Mouse (Mus musculus) left cerebral cortex, postnatal 36 days (tissue): ENCODE results near the gene Tsfm. TPM values are rescaled to one million over a fixed set of nuclear protein-coding genes. Genes with fewer than 3 reads are reported as not detected.
"Not testable (repeated sequence)": the region's sequence is repeated elsewhere in the genome, so short reads cannot be mapped to it uniquely, and the experiment has no call there.

Experiments
- DNase-seq, 2 experiments: peaks; one replicate each; pipeline ENCODE4 v3.0.0; 2021 to 2022; ENCODE audit warnings: low spot score in 2 of 2, mixed read lengths in 1 of 2
- intact Hi-C: fragments of 180-260 bp; cut with DNase I; formaldehyde crosslinking; loops from one replicate; pipeline ENCODE4 v1.15.1; 2025
- total RNA-seq, 2 experiments: library from RNA; stranded (reverse); gene quantifications; 2 replicates each; pipeline ENCODE4 v1.2.3; 2021

The Tsfm gene
- total RNA-seq = 10 to 100 TPM; 21.7 to 28.8 TPM

DNA sequence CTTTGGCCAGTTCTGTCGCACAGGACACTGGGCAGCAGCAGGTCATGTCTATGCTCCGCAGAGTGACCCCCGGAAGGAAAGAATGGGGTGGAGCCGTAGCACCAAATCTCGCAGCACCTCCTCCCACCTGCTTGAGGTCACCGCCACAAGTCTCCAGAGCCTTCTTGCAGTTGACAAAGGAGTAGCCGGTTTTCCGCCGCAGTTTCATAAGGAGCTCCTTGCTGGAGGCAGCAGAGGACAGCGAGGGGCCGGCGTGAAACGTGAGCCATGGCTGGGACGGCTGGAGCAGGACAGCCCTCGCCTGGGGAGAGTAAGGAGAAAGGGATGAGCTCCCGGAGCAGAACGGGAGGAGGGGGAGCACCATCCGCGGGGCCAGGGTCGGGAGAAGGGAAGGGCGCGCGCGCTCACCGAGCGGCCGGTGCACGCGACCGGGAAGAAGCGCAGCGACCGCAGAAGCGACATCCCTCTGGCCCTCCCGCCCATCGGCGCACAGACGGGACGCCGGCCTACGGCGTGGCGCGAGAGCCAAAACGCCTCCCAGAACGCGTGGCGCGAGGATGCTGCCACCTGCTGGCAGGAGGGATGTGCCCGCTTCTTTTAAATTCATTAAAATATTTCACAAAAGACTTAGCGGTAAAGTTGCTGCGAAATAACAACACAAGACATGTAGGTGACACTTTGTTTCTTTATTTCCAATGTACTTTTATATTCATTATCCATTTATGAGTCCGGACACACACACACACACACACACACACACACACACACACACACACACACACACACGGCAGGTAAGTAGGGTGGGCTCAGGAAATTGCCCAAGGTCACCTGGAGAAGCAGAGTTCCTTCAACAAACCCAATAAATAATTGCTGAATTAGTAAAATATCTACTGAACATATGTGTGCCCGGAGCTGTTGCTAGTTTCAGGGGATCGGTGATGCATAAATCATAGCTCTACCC, at the start of gene Tsfm:
Tsfm (minus strand) TSS at position 505 of the 961 bp plus-strand sequence.
- peak; percentile 89 to 92 for DNase-seq
- intact Hi-C loops = loop anchor here (1.0 to 5.0 kb wide), 3 partner anchors 33 to 111 kb away; no protein-coding TSS in a partner anchor

DNA sequence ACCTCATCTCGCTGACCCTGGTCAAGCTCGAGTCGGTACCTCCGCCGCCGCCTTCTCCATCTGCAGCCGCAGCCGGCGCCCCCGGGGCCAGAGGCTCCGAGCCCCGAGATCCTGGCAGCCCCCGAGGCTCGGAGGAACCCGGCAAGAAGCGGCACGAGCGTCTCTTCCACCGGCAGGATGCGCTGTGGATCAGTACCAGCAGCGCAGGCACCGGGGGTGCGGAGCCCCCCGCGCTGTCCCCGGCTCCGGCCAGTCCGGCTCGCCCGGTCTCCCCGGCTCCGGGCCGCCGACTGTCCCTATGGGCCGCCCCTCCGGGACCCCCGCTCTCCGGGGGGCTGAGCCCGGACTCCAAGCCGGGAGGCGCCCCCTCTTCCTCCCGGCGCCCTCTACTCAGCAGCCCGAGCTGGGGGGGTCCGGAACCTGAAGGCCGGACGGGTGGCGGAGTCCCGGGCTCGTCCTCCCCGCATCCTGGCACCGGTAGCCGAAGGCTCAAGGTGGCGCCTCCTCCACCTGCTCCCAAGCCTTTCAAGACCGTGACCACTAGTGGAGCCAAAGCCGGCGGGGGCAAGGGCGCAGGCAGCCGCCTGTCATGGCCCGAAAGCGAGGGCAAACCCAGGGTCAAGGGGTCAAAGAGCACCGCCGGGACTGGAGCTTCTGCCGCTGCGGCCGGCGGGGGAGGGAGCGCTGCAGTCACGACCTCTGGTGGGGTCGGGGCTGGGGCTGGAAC, 49.2 kb upstream of the Tsfm start:
- DNase-seq = peak in 1 of 2 experiments; percentile 46
- intact Hi-C loops = loop anchor here (5.0 kb wide), 1 partner anchor 87 kb away; the partner anchor contains the start of gene B4galnt1

DNA sequence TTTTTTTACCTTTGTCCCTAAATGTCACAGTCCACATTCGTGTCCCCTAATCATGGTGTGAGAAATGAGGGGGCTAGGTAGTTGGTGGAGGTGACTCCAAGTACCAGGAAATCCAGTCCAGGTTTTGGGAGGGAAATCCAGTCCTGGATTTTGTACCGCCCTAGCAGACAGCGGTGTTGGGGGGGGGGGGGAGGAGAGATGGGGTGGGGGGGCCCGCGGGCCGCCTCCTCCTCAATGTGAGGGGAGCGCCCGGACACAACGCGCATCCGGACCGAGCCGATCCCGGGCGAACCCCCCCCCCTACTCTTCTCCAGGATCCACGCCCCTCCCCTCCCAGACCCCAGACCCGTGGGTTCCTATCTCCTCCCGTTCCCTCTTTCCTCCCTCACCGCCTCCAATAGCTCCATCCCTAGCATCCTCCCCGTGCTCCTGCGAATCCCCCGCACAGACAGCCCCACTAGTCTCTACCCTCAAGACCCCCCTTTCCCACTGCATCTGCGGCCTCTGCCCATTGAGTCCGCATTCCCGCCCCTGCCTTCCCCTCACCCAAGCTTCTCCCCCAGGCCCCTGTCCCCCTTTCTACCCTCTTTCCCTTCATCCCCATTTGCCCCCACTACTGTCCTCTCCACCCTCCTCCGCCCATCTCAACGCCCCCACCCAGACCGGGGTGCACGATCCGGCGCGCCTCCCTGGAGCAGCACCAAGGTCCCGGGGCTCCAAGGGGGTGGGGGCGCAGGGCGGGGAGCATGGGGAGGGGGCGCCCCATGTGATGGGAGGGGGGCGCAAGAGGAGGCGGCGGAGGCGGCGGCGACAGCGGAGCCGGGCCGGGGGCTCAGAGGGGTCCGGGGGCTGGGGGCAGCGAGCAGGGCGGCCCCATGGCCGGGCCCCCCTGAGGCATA, 48.3 kb upstream of the Tsfm start:
- intact Hi-C loops = loop anchor here (5.0 kb wide), 1 partner anchor 88 kb away; the partner anchor contains the start of gene B4galnt1
- peak; percentile 71 to 81 for DNase-seq

DNA sequence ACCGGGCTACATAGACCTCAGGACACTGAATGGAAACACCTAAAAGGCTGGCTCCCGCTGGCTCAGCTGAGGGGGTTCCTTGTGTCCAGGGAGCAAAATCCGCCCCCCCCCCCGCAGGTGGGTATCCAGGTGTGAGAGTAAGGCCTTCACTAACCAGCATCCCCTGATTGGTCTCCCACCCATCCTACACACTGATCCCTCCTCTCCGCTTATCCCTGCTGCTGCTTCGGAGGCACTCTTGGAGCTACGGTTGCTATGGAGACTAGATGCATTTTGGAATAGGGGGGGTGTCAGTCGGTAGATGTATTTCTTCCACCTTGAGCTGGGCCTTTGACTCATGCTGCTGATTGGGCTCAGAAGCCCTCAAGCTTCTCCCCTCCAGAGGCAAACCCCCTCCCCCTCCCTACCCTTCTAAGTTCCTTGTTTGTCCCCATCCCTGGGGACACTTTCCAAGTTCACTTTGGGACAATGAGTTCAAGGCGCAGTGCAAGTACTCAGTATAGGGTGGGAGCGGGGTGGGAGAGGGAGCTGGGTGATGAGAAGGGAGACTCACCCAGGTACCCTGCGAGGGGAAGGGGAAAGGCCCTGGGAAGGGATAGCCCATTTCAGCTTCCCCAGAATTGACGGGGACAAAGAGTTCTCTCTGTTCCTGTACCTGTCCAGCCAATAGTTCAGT, 47.5 kb upstream of the Tsfm start:
- DNase-seq = peak; percentile 65 to 69
- intact Hi-C loops = loop anchor here (5.0 kb wide), 1 partner anchor 89 kb away; the partner anchor contains the start of gene B4galnt1

DNA sequence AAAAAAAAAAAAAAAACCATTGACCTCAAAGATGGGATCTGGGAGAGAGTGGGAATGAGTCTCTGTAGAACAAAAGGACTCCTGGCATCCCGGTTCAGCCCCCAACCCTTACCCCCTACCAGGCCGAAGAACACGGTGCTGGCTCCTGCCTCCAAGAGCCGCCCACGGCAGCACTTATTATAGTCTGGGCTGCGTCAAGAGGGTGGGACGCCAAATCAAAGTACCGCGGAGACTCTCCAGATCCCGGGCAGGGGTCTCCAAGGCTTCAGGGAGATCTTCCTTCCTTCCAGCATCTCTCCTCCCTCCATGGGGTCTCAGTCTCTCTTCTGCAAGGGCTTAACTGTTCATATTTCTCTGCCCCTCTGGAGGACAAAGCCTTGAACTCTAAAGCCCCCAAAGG, 46.9 kb upstream of the Tsfm start:
- intact Hi-C loops = loop anchor here (5.0 kb wide), 1 partner anchor 90 kb away; the partner anchor contains the start of gene B4galnt1
- DNase-seq = peak in 1 of 2 experiments; percentile 48

DNA sequence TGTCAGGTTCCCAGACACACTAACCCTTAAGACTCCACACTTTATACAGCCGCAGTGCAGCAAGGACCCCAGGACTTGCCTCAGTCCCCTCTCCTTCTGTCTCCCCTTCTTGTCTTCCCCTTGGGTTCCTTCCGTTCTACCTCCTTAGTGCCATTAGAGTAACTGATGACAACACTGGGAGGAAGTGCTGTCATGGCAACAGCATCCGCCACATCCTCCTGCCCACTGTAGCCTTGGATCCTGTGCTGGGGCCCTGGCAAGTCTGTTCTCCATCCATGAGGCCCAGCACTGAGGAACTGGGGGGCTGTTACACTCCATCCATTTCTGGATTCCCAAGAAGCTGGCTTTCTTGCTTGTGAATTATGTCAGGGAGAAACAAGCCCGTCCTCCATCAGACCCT, 45.4 kb upstream of the Tsfm start:
- DNase-seq = peak in 1 of 2 experiments; percentile 40
- intact Hi-C loops = loop anchor here (5.0 kb wide), 1 partner anchor 91 kb away; the partner anchor contains the start of gene B4galnt1

DNA sequence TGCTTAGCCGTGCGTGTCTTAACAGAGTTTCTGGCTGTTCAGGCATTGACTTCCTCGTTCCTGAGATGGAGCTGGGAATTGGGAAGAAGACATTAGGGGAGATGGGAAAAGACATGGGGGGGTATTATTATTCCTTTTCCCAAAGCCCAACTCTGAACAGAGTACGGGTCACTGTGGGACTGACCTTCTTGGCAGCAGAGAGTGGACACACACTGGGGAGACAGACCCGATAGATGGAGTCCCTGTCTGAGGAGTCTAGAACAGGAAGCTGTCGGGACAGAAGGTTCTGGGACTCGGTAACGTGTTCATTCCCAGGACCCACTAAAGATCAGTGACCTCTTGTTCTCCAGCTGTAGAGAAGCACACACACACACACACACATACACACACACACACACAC, 45.0 kb upstream of the Tsfm start:
- intact Hi-C loops = loop anchor here (5.0 kb wide), 1 partner anchor 92 kb away; the partner anchor contains the start of gene B4galnt1
- DNase-seq = no peak

DNA sequence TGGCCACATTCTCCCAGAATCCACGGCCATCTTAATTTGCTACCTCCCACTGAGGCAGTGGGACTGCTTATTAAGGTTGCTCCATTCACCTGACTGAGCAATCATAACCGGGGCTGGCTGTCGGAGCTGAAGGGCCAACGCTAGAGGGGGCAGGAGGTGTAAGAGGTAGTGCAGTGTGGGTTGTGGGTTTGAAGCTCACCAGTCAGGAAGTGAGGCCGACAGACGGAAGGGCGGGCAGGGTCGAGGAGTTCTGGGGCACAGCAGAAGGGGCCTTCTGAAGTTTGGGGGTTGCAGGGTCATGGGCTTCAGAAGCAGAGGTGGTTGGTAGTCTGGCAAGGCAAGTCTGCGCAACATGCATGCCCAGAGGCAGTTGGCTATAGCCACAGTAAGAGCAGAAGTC, 44.4 kb upstream of the Tsfm start, which contains the start of gene Agap2:
Agap2 (plus strand) TSS at position 205 of the 400 bp plus-strand sequence.
- no peak for DNase-seq
- intact Hi-C loops = loop anchor here (5.0 kb wide), 1 partner anchor 92 kb away; the partner anchor contains the start of gene B4galnt1

DNA sequence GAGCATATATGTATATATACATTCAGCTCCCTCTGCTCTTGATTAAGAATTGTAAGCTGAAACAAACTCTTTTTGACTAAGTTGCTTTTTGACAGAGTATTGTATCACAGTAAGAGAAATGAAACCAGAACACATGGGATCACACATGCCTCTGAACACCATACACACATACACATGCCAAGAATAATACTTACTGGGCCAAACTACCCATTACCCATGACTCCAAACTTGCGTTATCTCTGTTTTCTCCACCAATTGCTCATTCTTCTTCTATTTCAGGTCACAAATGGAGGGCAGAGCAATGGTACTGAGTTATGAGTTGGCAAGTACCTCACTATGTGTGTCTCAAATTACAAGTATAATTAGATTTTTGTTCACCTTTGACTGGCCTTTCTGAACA, 43.3 kb upstream of the Tsfm start:
- intact Hi-C loops = no loop called here
- DNase-seq = no peak

DNA sequence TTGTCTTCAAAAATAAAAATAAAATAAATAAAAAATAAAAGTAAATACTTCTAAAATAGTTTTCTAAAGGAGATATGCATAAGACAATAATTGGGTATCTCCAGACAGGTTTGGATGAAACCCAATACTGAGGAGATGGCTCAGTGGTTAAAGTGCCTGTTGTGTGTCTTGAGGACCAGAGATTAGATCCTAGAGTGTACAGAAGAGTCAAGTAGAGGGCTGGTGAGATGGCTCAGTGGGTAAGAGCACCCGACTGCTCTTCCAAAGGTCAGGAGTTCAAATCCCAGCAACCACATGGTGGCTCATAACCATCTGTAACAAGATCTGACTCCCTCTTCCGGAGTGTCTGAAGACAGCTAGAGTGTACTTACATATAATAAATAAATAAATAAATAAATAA, 42.3 kb upstream of the Tsfm start:
- DNase-seq, intact Hi-C loops: not testable (repeated sequence)

DNA sequence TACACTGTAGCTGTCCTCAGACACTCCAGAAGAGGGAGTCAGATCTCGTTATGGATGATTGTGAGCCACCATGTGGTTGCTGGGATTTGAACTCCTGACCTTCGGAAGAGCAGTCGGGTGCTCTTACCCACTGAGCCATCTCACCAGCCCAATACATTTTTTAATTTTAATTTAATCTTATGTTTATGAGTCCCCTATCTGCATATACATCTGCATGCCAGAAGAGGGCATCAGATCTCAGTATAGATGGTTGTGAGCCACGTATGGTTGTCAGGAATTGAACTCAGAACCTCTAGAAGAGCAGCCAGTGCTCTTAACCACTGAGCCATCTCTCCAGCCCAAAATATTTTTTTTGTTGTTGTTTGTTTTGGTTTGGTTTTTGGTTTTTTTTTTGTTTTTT, 41.6 kb upstream of the Tsfm start:
- intact Hi-C loops, DNase-seq: not testable (repeated sequence)

DNA sequence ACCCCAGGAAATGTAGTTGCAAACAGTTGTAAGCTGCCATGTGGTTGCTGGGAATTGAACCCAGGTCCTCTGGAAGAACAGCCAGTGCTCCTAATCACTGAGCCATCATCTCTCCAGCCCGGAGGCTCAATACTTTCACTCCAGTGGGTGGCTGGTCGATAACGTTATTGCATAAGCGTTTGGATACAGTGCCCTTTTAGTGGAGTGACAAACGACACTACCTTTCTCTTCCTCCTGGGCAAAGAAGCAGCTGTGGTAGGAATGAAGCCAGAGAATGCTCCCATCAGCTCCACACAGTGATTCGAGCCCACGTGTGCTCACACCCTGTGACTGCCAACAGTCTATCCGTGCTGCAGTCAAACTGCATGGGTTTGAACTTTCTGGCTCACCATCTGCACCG, 40.6 kb upstream of the Tsfm start:
- DNase-seq = no peak
- intact Hi-C loops = no loop called here

DNA sequence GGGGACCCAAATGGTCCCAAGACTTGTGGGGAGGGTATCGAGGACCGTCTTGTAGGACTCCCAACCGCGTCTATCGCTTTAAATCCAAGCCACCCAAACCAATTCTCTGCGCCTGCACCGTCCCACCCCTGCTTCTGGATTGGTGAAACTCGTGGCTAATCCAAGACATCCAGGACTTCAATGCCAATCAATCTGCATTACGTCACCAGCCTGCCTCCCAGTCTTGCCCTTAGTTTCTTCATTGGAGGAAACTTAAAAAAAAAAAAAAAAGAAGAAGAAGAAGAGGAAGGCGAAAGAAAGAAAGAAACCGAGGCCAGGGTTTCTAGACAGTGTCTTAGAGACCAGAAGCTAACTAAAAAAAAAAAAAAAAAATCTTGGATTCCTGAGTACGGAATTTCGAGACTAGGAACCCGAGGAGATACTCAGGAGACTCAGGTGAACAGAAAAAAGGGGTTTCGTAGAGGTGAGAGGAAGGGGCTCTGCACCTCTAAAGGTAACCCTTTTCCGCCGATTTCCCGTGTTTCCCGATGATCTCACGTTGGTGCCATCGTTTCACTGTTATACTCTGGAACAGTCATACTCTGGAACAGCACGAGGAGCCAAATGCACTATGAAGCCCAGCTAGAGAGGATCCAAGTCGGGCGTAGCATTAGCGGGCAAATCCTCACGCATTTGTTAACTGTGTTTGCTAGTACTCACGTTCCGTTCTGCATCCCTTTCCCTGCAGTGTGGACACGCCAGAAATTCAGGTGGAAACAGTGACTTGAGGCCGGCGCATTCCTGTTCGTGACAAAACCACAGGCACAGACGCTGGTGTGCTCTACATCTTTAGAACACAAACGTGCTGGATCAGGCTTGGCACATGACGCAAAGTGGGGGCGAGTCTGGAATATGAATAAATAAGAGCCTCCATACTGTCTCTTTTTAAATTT, 39.8 kb upstream of the Tsfm start, which contains the start of gene Tspan31:
Tspan31 (minus strand) TSS at position 75 of the 932 bp plus-strand sequence.
- intact Hi-C loops = no loop called here
- DNase-seq = peak; percentile 92

DNA sequence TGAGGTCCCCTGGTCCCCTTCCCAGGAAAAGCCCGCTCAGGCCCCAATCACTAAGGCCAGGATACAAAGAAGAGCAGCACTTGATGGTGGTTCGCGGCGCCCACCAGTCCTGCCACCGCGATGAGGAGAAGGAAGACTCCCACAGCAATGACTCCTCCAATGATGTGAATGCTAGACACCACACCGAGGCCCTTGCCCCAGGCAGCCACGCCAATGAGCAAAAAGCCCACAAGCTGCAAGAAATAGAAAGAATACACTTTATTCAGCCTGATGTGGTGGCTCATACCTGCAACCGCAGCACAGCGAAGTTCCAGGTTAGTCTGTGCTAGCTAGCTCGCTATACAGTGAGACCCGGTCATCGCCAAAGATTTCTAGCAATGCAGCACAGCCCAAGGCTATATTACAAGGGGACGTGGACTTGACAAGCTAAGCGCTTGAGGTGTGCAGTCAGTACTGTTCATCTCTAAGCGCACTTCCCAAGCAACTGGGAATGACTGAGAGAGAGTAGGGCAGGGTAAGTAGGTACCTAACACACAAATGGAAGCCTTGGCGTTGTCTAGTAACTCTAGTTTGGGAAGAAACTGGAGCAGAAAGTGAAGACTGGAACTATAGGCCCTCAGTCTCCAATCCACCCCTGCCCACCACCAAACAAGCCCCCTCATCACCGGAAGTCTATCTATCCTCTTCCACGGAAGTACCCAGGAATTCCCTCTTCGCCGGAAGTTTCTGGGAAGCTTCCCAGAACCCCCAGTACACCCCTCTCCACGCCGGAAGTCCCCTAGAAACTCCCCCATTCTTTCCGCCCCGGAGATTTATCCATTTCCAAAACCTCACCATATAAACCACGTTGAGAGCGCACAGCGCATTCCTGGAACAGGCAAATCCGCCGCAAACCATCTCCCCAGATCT, 38.9 kb upstream of the Tsfm start:
- intact Hi-C loops = no loop called here
- DNase-seq = no peak

DNA sequence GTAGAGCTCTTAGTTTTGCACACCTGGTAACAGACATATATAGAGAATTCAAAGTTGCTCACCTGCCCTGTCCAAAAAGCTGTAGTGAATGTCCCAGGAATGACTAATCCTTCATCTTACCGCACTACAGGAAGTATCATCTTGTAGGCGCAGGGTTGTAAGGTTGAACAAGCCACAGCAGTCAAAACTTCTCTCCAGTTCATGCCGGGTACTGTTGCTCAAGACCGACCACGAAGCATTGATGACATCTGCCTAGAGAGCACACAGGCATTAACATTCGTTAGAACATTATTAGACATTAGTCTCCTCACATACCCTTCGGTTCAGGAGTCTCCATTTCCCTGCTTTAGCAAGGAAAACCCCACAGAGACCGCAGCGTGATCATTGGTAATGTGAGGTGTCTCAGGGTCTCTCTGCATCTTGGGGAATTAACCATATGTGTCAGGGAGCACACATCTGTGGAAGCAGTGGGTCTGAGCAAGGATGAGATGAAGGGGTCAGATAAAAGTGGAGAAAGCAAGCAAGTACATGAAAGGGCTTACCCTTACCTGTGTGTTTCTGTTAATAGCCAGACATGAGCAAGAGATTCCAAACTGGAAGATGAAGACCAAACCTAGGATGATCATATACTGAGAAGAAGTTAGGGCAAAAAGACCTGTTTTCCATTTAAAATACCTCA, 37.9 kb upstream of the Tsfm start:
- DNase-seq = no peak
- intact Hi-C loops = no loop called here
